Mouse (Mus musculus) hindbrain, embryonic 11.5 days (tissue): ENCODE data around the gene Fxyd1. TPM values are rescaled to one million over a fixed set of nuclear protein-coding genes. Genes with fewer than 3 reads are reported as not detected.
A peak's percentile ranks its signal among the peaks of the same experiment; 100 is the strongest.

Experiments used
- ATAC-seq: fragments of 200-750 bp; cut with Nextera tagmentation; 2 replicates; pipeline ENCODE4 v1.8.0; 2017; ENCODE audit warnings: mild to moderate bottlenecking, moderate TSS enrichment, moderate library complexity; ENCODE audit not compliant: low FRiP score
- DNase-seq: peaks from one replicate; pipeline ENCODE4 v3.0.0-alpha.2; 2015; ENCODE audit warnings: low spot score
- H3K27ac ChIP-seq: fragments of 300-500 bp; sonication (generic); 2 replicates; pipeline ENCODE4 v1.5.1; 2014; ENCODE audit warnings: mild to moderate bottlenecking, low read depth, low read length
- H3K27me3 ChIP-seq: fragments of 300-500 bp; sonication (generic); 2 replicates; pipeline ENCODE4 v1.6.1; 2014; ENCODE audit warnings: mild to moderate bottlenecking, low read length, moderate library complexity, mixed read lengths; ENCODE audit not compliant: control insufficient read depth, insufficient read depth
- H3K36me3 ChIP-seq: fragments of 300-500 bp; sonication (generic); 2 replicates; pipeline ENCODE4 v1.6.1; 2014; ENCODE audit warnings: mild to moderate bottlenecking, low read length, moderate library complexity, mixed read lengths; ENCODE audit not compliant: control insufficient read depth, insufficient read depth
- H3K4me1 ChIP-seq: fragments of 300-500 bp; sonication (generic); replicated peaks from 2 replicates; pipeline ENCODE4 v1.6.1; 2014; ENCODE audit warnings: low read length, mixed read lengths; ENCODE audit not compliant: control insufficient read depth, insufficient read depth
- H3K4me2 ChIP-seq: fragments of 300-500 bp; sonication (generic); replicated peaks from 2 replicates; pipeline ENCODE4 v1.6.1; 2014; ENCODE audit warnings: mild to moderate bottlenecking, low read depth, low read length
- H3K4me3 ChIP-seq: fragments of 300-500 bp; sonication (generic); 2 replicates; pipeline ENCODE4 v1.5.1; 2014; ENCODE audit warnings: low read depth, low read length
- H3K9ac ChIP-seq: fragments of 300-500 bp; sonication (generic); 2 replicates; pipeline ENCODE4 v1.6.1; 2014; ENCODE audit warnings: low read depth, low read length
- H3K9me3 ChIP-seq: fragments of 300-500 bp; sonication (generic); 2 replicates; pipeline ENCODE4 v1.6.1; 2016; ENCODE audit warnings: low read length; ENCODE audit not compliant: control insufficient read depth
- WGBS: fragments of 180-500 bp; shearing (Covaris S2); extraction: QIAGEN DNeasy Blood & Tissue Kit; methylation state at CpG from one replicate; pipeline ENCODE4 v1.1.7; 2014; 5-methylcytosine and 5-hydroxymethylcytosine counted together
- polyA plus RNA-seq: library from polyadenylated mRNA; unstranded; fragments of >200 nt; fragmentation: Nextera tagmentation; extraction: Ambion mirVana; gene quantifications from 2 replicates; pipeline ENCODE4 v1.2.1, GENCODE M21; 2014

Fxyd1 gene
- polyA plus RNA-seq, 1 experiment from 2014 or later: 18.1 TPM

DNA sequence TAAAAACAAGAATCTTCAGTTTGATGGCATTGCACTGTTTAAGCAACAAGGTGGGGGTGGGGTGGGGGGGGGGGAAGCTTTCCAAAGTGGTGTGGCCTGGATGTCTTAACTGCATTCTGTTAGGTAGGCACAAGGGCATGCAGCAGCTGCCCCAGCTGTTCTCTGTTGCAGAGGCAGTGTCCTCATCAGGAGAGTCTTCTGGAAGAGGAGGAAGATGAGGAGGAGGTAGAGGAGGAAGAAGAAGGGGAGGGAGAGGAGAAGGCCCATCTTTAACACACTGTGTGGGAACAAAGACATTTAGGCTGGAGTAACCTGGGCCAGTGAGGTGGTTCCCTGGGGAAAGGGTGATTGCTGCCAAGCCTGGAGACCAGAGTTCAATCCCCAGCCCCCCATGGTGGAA is 25.1 kb upstream of the Fxyd1 start:
- DNase-seq (no peak), ATAC-seq (no peak)
- Histone ChIP-seq H3K27me3 (no peaks in the 10 kb centered on the region), H3K27ac (no peak overlapping the region), H3K4me2 (no peak overlapping the region), H3K4me3 (no peak overlapping the region), H3K9ac (no peak overlapping the region), H3K36me3 (no peaks in the 10 kb centered on the region), H3K4me1 (no peaks in the 10 kb centered on the region), H3K9me3 (no peaks in the 10 kb centered on the region)

DNA sequence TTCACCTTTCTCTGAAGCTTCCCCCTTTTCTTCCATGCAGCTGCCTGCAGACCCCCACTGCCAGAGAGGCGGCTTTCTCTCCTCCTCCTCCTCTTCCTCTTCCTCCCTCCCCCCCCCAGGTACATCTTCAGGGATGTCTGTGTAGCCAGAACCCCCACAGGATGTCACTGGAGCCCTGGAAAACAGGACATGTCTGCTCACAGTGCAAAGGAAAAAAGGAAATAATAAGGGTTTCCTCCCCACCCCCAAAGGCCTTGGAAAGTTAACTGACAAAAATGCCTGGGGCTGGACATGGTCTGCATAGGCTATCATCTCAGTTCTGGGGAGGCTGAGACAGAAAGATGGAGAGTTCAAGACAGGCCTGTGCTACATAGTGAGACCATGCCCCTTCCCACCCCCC is 24.1 kb upstream of the Fxyd1 start:
- Histone ChIP-seq H3K27me3 (no peaks in the 10 kb centered on the region), H3K36me3 (no peaks in the 10 kb centered on the region), H3K4me1 (no peaks in the 10 kb centered on the region), H3K4me2 (no peak overlapping the region), H3K9ac (no peak overlapping the region), H3K9me3 (no peaks in the 10 kb centered on the region), H3K4me3 (no peak overlapping the region), H3K27ac (no peak overlapping the region)
- DNase-seq (no peak), ATAC-seq (no peak)
- 54% methylated on average over 1 of the region's 1 CpGs for WGBS

DNA sequence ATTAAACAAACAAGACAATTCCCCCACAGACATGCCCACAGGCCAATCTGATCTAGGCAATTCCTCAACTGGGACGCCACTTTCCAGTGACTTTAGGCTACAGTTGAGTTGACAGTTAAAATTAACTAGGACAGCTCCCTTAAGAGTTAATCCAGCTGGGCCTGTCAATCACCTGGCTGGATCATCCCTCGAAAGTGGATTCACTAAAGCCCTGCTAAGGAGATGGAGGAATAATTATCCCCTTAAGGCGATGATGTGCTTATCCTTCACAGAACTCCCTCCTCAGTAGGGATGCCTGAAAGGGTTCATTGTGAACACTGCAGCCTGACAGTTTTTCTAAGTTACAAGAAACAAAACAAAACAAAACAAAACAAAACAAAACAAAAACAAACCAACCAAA is 23.6 kb upstream of the Fxyd1 start:
- Histone ChIP-seq H3K4me1 (no peaks in the 10 kb centered on the region), H3K9ac (no peak overlapping the region), H3K27me3 (no peaks in the 10 kb centered on the region), H3K9me3 (no peaks in the 10 kb centered on the region), H3K27ac (no peak overlapping the region), H3K36me3 (no peaks in the 10 kb centered on the region), H3K4me2 (no peak overlapping the region), H3K4me3 (no peak overlapping the region)
- DNase-seq (no peak), ATAC-seq (no peak)
- WGBS: 52% methylated on average over 3 of the region's 3 CpGs

DNA sequence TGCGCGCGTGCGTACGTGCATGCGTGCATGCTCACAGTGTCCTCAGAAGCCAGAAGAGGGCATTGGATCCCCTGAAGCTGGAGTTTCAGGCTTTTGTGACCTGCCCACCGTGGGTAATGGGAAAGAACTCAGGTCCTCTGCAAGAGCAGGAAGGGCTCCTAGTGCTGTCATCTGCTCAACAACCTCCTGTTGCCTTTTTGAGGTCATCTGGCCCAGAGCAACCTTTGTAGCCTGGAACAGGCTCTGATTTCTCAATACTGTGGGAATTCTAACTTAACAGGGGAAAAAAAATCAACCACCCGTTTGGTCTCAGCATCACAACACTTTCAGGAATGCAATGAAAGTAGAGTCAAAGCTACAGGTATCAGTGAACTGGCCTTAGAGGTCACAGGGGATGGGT is 22.7 kb upstream of the Fxyd1 start:
- no peak overlapping the region for H3K4me2 ChIP-seq
- no peaks in the 10 kb centered on the region for H3K9me3 ChIP-seq
- no peak for ATAC-seq
- H3K27me3 ChIP-seq: no peaks in the 10 kb centered on the region
- no peak overlapping the region for H3K9ac ChIP-seq
- 89% methylated on average over 8 of the region's 8 CpGs for WGBS
- H3K36me3 ChIP-seq: no peaks in the 10 kb centered on the region
- H3K27ac ChIP-seq: no peak overlapping the region
- no peak overlapping the region for H3K4me3 ChIP-seq
- no peak for DNase-seq
- H3K4me1 ChIP-seq: no peaks in the 10 kb centered on the region

DNA sequence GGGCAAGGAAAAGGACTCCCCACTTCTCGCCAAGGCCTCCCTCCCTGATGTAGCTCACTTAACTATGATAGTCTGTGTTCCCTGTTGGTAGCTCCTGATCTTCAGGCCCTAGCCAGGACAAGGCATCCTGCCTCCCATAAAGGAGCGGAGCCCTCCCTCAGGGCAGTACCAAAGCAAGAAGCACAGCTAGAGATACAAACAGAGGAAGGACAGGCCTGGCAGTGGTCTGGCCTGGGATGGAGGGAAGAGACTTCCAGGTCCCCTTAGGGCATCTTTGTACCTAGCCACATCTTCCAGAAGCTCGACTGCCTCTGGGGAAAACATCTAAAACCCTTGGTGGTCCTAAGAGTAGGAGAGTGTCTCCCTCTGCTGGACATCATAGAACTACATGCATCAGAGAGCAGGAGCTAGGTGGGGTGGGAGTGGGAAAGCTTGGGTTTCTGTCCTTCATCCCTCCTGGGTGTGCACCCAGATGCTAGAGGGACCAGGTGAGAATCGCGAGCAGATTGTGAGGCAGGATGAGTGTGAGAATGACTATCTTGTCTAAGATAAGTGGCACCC is 21.0 kb upstream of the Fxyd1 start:
- DNase-seq (peak; percentile 65), ATAC-seq (no peak)
- Histone ChIP-seq H3K27ac (no peak overlapping the region), H3K4me1 (no peaks in the 10 kb centered on the region), H3K27me3 (no peaks in the 10 kb centered on the region), H3K9me3 (no peaks in the 10 kb centered on the region), H3K4me2 (no peak overlapping the region), H3K36me3 (no peaks in the 10 kb centered on the region), H3K9ac (no peak overlapping the region), H3K4me3 (no peak overlapping the region)
- 43% methylated on average over 5 of the region's 5 CpGs for WGBS

DNA sequence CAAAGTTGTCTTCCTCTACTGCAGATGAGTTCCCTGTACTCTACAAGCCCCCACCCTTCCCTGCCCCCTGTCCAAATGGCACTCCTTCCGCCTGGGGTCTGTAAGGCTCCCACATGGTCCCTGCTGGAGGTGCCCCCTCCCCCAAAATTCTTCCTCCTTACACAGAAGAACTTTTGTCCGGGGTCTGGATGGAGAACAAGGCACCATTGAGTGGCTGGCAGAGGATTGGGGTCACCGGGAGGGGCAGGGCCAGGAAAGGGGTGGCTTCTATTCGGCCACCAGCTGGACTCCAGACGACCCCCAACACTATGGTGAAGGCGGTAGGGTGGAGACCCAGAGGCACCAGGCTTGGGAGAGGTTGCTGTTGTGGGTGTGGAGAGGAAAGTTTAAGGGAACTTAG is 20.5 kb upstream of the Fxyd1 start:
- Histone ChIP-seq H3K4me1 (no peaks in the 10 kb centered on the region), H3K4me2 (no peak overlapping the region), H3K36me3 (no peaks in the 10 kb centered on the region), H3K27me3 (no peaks in the 10 kb centered on the region), H3K4me3 (no peak overlapping the region), H3K9ac (no peak overlapping the region), H3K27ac (no peak overlapping the region), H3K9me3 (no peaks in the 10 kb centered on the region)
- ATAC-seq (peak; percentile 22; the same call in 1 of the 2 replicates), DNase-seq (no peak)
- WGBS: 42% methylated on average over 6 of the region's 6 CpGs

DNA sequence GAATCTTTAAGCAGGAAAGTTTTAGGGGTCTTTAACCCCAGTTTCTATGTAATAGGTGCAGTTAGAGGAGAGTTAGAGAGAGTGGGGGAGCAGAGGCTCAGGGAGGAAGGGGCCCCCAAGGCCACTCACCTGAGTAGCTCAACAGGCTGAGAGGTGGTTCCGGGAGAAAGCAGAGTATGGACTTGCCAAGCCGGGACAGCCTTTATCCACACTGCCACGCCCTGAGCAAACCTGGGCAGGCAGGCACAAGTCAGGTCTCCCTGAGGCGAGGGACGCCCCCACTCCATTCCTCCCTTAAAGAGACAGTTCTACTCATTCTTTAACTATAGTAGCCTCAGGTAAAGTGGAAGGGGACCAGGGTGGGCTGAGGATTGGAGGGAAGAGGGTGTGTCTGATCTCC is 19.5 kb upstream of the Fxyd1 start, which contains the start of gene Fxyd3:
Fxyd3 (minus strand) TSS at position 213 of the 400 bp plus-strand sequence.
- Histone ChIP-seq H3K36me3 (no peaks in the 10 kb centered on the region), H3K4me3 (no peak within 1 kb of the TSS), H3K4me2 (no peak within 1 kb of the TSS), H3K27ac (no peak within 1 kb of the TSS), H3K4me1 (no peaks in the 10 kb centered on the region; the same call in 1 of the 2 replicates), H3K27me3 (no peaks in the 10 kb centered on the region), H3K9ac (no peak within 1 kb of the TSS), H3K9me3 (no peaks in the 10 kb centered on the region)
- DNase-seq: no peak
- 56% methylated on average over 5 of the region's 5 CpGs for WGBS
- ATAC-seq: no peak

DNA sequence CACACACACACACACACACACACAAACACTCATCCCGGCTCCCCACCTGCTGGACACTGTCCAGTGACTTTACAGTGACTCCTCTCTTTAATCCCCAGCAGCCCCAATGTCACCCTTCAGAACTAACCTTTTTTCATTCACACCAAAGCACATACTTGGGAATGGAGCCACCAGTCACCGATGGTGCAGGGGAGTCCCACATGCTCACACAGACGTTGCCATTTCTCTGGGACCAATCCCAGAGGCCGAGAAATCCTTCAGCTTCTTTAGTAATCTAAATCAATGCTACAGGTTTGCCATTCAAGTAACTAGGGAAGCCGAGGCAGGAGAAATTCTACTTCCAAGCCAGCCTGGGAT is 17.7 kb upstream of the Fxyd1 start:
- H3K27me3 ChIP-seq: no peaks in the 10 kb centered on the region
- no peak overlapping the region for H3K4me2 ChIP-seq
- WGBS: 86% methylated on average over 5 of the region's 5 CpGs
- ATAC-seq: no peak
- DNase-seq: no peak
- H3K4me1 ChIP-seq: no peaks in the 10 kb centered on the region; the same call in 1 of the 2 replicates
- H3K9me3 ChIP-seq: no peaks in the 10 kb centered on the region
- no peaks in the 10 kb centered on the region for H3K36me3 ChIP-seq
- H3K27ac ChIP-seq: no peak overlapping the region
- H3K4me3 ChIP-seq: no peak overlapping the region
- H3K9ac ChIP-seq: no peak overlapping the region

DNA sequence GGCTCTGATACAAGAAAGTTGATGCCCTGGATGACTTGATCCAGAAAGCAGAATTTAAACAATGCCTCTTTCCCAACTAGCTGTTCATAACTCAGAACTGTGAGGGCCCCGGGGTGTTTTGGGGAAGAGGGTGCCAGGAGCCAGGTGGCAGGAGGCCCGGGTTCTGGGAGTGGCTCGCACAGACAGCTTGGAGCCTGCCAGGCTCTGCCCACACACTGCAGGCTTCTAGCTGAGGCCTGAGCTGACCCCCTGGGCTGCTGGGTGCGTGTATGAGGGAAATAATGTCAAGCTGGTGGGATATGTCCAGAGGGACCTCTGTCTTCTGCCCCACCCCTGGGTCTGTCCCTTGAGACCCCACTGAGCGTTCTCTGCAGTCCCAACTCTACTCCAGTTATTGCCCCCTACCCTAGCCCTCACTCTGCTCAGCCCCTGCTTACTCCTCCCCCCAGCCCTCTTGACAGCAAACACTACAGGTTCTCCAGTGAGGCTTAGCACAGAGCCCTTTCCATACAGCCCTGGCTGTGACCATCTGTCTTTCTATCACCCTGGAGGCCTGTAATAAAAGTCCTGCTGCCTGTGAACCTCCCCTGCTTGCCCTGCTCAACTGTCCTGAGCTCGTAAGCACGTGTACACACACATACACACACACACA is 17.2 kb upstream of the Fxyd1 start:
- Histone ChIP-seq H3K27me3 (no peaks in the 10 kb centered on the region), H3K9me3 (no peaks in the 10 kb centered on the region), H3K4me1 (no peaks in the 10 kb centered on the region; the same call in 1 of the 2 replicates), H3K27ac (no peak overlapping the region), H3K4me3 (no peak overlapping the region), H3K9ac (no peak overlapping the region), H3K4me2 (no peak overlapping the region), H3K36me3 (no peaks in the 10 kb centered on the region)
- no peak for DNase-seq
- peak; percentile 33; the same call in 1 of the 2 replicates for ATAC-seq
- WGBS: 71% methylated on average over 7 of the region's 7 CpGs
